In genomic region chr12:33359209-33359608, GRCm38 (mm10) we compare ENCODE assay signal across 25 mouse cellular contexts. TPM values are rescaled to one million over a fixed set of nuclear protein-coding genes. Genes with fewer than 3 reads are reported as not detected.
"Had no signal": no experiment of that assay in that cellular context is flagged by ENCODE, and none has a peak within 500 bp of the region (broad histone marks: within the 10 kb centered on the region; RNA-seq: fewer than 3 reads in every experiment).

No protein-coding gene starts in this region.

- H3K4me3 ChIP-seq: layer of hippocampus, adult 2 months; limb, embryonic 12.5 days; limb, embryonic 15.5 days; myocyte; neural tube, embryonic 15.5 days; stomach, embryonic 15.5 days had no signal

- H3K9me3 ChIP-seq: limb, embryonic 12.5 days; limb, embryonic 15.5 days; neural tube, embryonic 15.5 days; stomach, embryonic 15.5 days had no signal

- H3K4me2 ChIP-seq: limb, embryonic 12.5 days; limb, embryonic 15.5 days; liver, embryonic 11.5 days; lung, embryonic 14.5 days; midbrain, embryonic 11.5 days; neural tube, embryonic 15.5 days; stomach, embryonic 15.5 days had no signal

- H3K9ac ChIP-seq: limb, embryonic 12.5 days; limb, embryonic 15.5 days; liver, embryonic 14.5 days; liver, postnatal 0 days; lung, embryonic 14.5 days; neural tube, embryonic 15.5 days; stomach, embryonic 15.5 days had no signal

- DNase-seq: kidney, adult 18-20 months; kidney, adult 9 months; kidney, postnatal 14 days; kidney, postnatal 4 days; layer of hippocampus, adult 9-11 months; liver, postnatal 0 days; lung, embryonic 14.5 days; midbrain, embryonic 14.5 days; retina, postnatal 1 day; spleen, adult 18-20 months; thymus, postnatal 36 days had no signal

- H3K4me1 ChIP-seq: limb, embryonic 12.5 days; stomach, embryonic 15.5 days had no signal

- H3K27me3 ChIP-seq: limb, embryonic 12.5 days; limb, embryonic 15.5 days; neural tube, embryonic 15.5 days; stomach, embryonic 15.5 days had no signal

- H3K27ac ChIP-seq: limb, embryonic 12.5 days; limb, embryonic 15.5 days; liver, embryonic 14.5 days; macrophage; stomach, embryonic 15.5 days had no signal

- ATAC-seq: intestine, embryonic 16.5 days; liver, postnatal 0 days had no signal

RNA-seq across cellular contexts. Expression of gene Efcab10, which starts 35.4 kb away (rescaled TPM):
- total RNA-seq: megakaryocyte-erythroid progenitor cell, adult 5-6 weeks had no signal
- polyA plus RNA-seq: intestine, embryonic 16.5 days; limb, embryonic 15.5 days; liver, embryonic 11.5 days; liver, embryonic 14.5 days; liver, postnatal 0 days; macrophage; myocyte; neural tube, embryonic 11.5 days; urinary bladder, adult 2 months had no signal
